Mouse (Mus musculus) neutrophil, adult 65 days (primary cell): ENCODE measurements around the gene Upf2. TPM values are rescaled to one million over a fixed set of nuclear protein-coding genes. Genes with fewer than 3 reads are reported as not detected.

Experiments used
- total RNA-seq: library from RNA; stranded (reverse); gene quantifications from 2 replicates; pipeline ENCODE4 v1.2.4, GENCODE M21; 2023

Gene Upf2
- 44.7 and 54.4 TPM in 2 replicates for total RNA-seq

GRCm38 (mm10) chr2:5950766-5951595 lies at the start of gene Upf2:
Gene Upf2, plus strand, starts transcription at chr2:5951469.

GRCm38 (mm10) chr2:5942416-5943032 lies 8.7 kb upstream of the Upf2 start, which contains the start of gene Dhtkd1:
Gene Dhtkd1, minus strand, starts transcription at chr2:5942792.

Other genes with a start within 250 kb of the Upf2 start
- gene Camk1d, start 237.0 kb upstream of the Upf2 start, total RNA-seq = 64.1 and 113 TPM in 2 replicates
- gene Nudt5, start 106.5 kb upstream of the Upf2 start, total RNA-seq = 8.3 and 10.8 TPM in 2 replicates
- gene Cdc123, start 106.3 kb upstream of the Upf2 start, total RNA-seq = 51.6 and 67.8 TPM in 2 replicates
- 0.95 TPM in 1 of 2 replicates, not detected in the other for gene Gm13199, start 88.5 kb upstream of the Upf2 start, total RNA-seq
- 12.6 and 13.1 TPM in 2 replicates for gene Sec61a2, start 56.0 kb upstream of the Upf2 start, total RNA-seq
- 0.09 and 0.25 TPM in 2 replicates for gene Dhtkd1, start 8.7 kb upstream of the Upf2 start, total RNA-seq
- gene Proser2, start 178.7 kb downstream of the Upf2 start, total RNA-seq = 0.18 TPM in 1 of 2 replicates, not detected in the other